Mouse (Mus musculus): ENCODE measurements around the gene Ghdc. TPM values are rescaled to one million over a fixed set of nuclear protein-coding genes. Genes with fewer than 3 reads are reported as not detected.

Gene Ghdc
- polyA plus RNA-seq, 1 experiment from 2014 or later = 4.7 TPM

DNA sequence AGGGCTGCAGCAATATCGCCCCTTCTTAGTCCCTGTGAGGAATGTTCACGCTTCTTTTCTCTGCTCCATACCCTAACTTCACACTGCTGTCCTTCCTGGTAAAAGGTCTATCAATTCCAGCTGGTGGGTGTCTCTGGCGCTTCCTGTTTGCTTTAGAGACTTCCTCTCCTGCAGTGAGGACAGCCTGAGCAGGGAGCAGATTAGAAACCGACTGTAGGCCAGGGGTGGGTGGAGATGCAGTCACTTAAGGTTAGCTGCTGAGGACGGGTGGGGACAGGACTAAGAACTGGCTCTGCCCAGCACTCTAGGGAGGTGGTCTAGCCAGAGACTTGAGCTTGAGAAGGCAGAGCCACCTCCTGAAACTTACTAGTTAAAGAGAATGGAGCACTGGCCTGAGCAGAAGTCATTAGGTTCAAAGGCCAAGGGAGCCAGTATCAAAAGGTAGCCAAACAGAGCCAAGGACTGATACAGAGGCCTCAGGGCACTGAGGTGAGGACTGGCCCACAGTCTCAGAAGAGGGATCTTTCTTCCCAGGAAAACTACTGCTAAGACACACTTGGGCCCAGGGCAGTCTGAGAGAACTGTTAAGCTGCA is 45.7 kb downstream of the Ghdc start:
- 28% methylated on average over 5 of the region's 5 CpGs for WGBS
- Histone ChIP-seq H3K9ac (ENCODE audit: low read length) (peak overlapping the region; percentile 6; the same call in 1 of the 2 replicates), H3K27me3 (ENCODE audit: control insufficient read depth, insufficient read depth, low read length) (no peaks in the 10 kb centered on the region), H3K36me3 (ENCODE audit: control insufficient read depth, insufficient read depth, low read length) (peaks cover 16% of the 10 kb centered on the region; the same call in 1 of the 2 replicates), H3K4me3 (ENCODE audit: control insufficient read depth in 1 of 2, insufficient read depth in 1 of 2, low read depth in 1 of 2, low read length in 2 of 2) (no peak overlapping the region), H3K27ac (replicated peaks in 1 of 2; ENCODE audit: control insufficient read depth in 1 of 2, insufficient read depth in 1 of 2, low read depth in 2 of 2, low read length in 2 of 2) (peak overlapping the region; percentile 70 to 73), H3K4me1 (ENCODE audit: control insufficient read depth in 2 of 2, insufficient read depth in 2 of 2, low read length in 2 of 2) (peaks cover 32 to 45% of the 10 kb centered on the region in 2 experiments), H3K4me2 (ENCODE audit: low read length) (no peak overlapping the region), H3K9me3 (ENCODE audit: control insufficient read depth, low read length) (no peaks in the 10 kb centered on the region)
- ATAC-seq (ENCODE audit: insufficient number of reproducible peaks, insufficient read depth, low FRiP score, low read depth) = no peak; the same call in 1 of the 2 replicates

DNA sequence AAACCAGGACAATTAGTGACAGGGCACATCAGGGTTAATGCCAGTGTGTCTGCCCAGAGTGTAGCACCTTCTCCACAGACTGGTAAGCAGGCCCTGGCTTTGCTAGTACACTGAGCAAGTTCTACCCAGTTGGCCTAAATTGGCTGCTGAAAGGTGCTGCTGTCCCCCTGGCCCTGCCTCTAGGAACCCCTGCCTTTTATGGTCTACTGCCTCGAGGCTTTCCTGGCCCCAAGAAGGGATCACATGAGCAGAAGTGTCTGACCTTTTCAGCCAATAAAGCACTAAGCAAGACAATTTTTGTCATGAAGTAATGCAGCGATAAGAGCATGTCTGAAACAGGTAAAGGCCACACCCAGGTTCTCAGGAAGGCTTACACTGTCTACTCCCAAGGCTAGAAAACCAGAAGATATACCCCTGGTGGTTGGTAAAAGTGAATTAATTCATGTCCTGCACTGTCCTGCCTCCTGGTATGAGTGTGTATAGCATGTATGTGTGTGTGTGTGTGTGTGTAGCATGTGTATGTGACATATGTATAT is 48.2 kb downstream of the Ghdc start:
- H3K27ac ChIP-seq (replicated peaks in 1 of 2; ENCODE audit: control insufficient read depth in 1 of 2, insufficient read depth in 1 of 2, low read depth in 2 of 2, low read length in 2 of 2) = peak overlapping the region; percentile 79 to 84
- WGBS = 47% methylated on average over 2 of the region's 2 CpGs
- ATAC-seq (ENCODE audit: insufficient number of reproducible peaks, insufficient read depth, low FRiP score, low read depth) = no peak
- no peak overlapping the region for H3K4me3 ChIP-seq (ENCODE audit: control insufficient read depth in 1 of 2, insufficient read depth in 1 of 2, low read depth in 1 of 2, low read length in 2 of 2)
- peak overlapping the region; percentile 24; the same call in 1 of the 2 replicates for H3K4me2 ChIP-seq (ENCODE audit: low read length)
- peak overlapping the region; percentile 18 for H3K9ac ChIP-seq (ENCODE audit: low read length)
- H3K36me3 ChIP-seq (ENCODE audit: control insufficient read depth, insufficient read depth, low read length) = peaks cover 23% of the 10 kb centered on the region
- H3K4me1 ChIP-seq (ENCODE audit: control insufficient read depth in 2 of 2, insufficient read depth in 2 of 2, low read length in 2 of 2) = peaks cover 36 to 48% of the 10 kb centered on the region in 2 experiments
- no peaks in the 10 kb centered on the region for H3K27me3 ChIP-seq (ENCODE audit: control insufficient read depth, insufficient read depth, low read length)
- no peaks in the 10 kb centered on the region for H3K9me3 ChIP-seq (ENCODE audit: control insufficient read depth, low read length)

DNA sequence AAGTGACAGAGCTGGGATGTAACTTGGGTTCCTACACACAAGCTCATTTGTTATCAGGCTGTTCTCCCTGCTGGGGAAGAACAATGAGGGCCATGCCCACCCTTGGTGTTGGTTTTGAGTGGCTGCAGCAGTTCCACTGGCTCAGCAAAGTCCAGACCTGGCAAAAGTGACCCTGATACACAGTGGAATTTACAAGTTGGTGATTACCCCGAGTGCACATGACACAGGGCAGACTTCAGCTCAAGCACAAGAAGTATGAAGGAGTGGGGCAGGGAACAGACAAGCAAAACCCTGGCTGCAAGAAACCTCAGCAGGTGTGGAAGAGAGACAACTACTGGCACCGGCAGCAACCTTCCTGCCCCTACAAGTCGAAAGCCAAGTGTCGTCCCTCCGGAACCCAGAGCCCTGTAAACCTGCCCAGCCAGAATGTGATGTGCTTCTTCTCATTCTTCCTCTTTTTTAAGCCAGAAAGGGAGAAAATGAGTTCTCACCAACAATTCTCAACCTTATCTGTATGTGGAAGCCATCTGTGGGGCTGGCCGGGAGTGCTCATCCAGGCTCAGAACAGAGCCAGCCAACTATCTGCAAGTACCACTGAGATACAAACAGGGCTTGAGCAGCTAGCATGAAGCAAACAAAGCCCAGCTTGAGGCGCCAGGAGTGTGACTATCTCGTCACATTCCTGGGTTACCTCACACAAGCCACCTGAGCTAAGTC is 48.8 kb downstream of the Ghdc start:
- H3K4me2 ChIP-seq (ENCODE audit: low read length) = peak overlapping the region; percentile 24
- H3K4me3 ChIP-seq (ENCODE audit: control insufficient read depth in 1 of 2, insufficient read depth in 1 of 2, low read depth in 1 of 2, low read length in 2 of 2) = no peak overlapping the region
- H3K9me3 ChIP-seq (ENCODE audit: control insufficient read depth, low read length) = no peaks in the 10 kb centered on the region
- peak overlapping the region; percentile 79 to 84 for H3K27ac ChIP-seq (replicated peaks in 1 of 2; ENCODE audit: control insufficient read depth in 1 of 2, insufficient read depth in 1 of 2, low read depth in 2 of 2, low read length in 2 of 2)
- peaks cover 29% of the 10 kb centered on the region for H3K36me3 ChIP-seq (ENCODE audit: control insufficient read depth, insufficient read depth, low read length)
- H3K27me3 ChIP-seq (ENCODE audit: control insufficient read depth, insufficient read depth, low read length) = no peaks in the 10 kb centered on the region
- peak overlapping the region; percentile 45; the same call in 1 of the 2 replicates for H3K9ac ChIP-seq (ENCODE audit: low read length)
- WGBS = 38% methylated on average over 8 of the region's 8 CpGs
- peaks cover 36 to 47% of the 10 kb centered on the region in 2 experiments for H3K4me1 ChIP-seq (ENCODE audit: control insufficient read depth in 2 of 2, insufficient read depth in 2 of 2, low read length in 2 of 2)
- no peak for ATAC-seq (ENCODE audit: insufficient number of reproducible peaks, insufficient read depth, low FRiP score, low read depth)

DNA sequence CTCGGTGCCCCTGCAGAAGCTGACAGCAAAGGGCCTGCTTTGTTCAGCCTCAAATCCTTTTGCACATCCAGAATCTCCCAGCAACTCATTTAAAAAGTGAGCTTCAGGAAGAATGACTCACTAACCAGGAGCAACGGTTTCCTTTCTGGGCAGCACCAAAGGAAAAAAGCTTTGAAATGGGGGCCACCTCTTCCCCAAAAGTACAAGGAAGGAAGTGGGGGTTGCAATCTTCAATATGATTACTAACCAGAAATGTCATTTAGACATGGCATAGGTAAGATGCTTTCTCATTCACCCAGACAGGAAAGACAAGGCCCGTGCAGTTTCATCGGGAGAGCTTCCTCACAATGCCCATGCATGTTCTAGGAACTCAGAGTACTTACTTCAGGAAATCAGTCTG is 49.5 kb downstream of the Ghdc start:
- WGBS = 47% methylated on average over 4 of the region's 4 CpGs
- no peak overlapping the region for H3K4me3 ChIP-seq (ENCODE audit: control insufficient read depth in 1 of 2, insufficient read depth in 1 of 2, low read depth in 1 of 2, low read length in 2 of 2)
- ATAC-seq (ENCODE audit: insufficient number of reproducible peaks, insufficient read depth, low FRiP score, low read depth) = no peak
- no peaks in the 10 kb centered on the region for H3K9me3 ChIP-seq (ENCODE audit: control insufficient read depth, low read length)
- no peaks in the 10 kb centered on the region for H3K27me3 ChIP-seq (ENCODE audit: control insufficient read depth, insufficient read depth, low read length)
- peak overlapping the region; percentile 45 for H3K9ac ChIP-seq (ENCODE audit: low read length)
- H3K4me2 ChIP-seq (ENCODE audit: low read length) = peak overlapping the region; percentile 24; the same call in 1 of the 2 replicates
- H3K27ac ChIP-seq (replicated peaks in 1 of 2; ENCODE audit: control insufficient read depth in 1 of 2, insufficient read depth in 1 of 2, low read depth in 2 of 2, low read length in 2 of 2) = peak overlapping the region; percentile 79 to 84
- peaks cover 36% of the 10 kb centered on the region for H3K36me3 ChIP-seq (ENCODE audit: control insufficient read depth, insufficient read depth, low read length)
- peaks cover 36 to 47% of the 10 kb centered on the region in 2 experiments for H3K4me1 ChIP-seq (ENCODE audit: control insufficient read depth in 2 of 2, insufficient read depth in 2 of 2, low read length in 2 of 2)

DNA sequence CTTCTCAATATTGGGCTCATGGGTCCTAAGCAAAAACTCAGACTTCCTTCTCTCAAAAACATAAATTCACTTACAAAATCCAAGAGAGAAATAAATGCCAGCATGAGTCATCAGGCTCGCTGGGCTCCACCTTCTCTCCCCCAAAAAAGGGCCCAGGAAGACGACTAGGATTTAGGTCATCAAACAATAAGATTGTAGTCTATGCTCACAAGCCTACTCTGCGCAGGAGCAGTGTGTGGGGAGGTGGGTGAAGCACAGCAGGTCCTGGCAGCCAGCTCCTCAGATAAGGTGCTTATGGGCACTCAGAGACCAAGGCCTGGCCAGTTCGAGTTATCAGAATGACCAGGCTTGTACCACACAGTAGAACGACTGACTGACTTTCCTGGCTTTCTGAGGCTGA is 50.4 kb downstream of the Ghdc start:
- ATAC-seq (ENCODE audit: insufficient number of reproducible peaks, insufficient read depth, low FRiP score, low read depth) = no peak
- Histone ChIP-seq H3K36me3 (ENCODE audit: control insufficient read depth, insufficient read depth, low read length) (peaks cover 45% of the 10 kb centered on the region), H3K4me1 (ENCODE audit: control insufficient read depth in 2 of 2, insufficient read depth in 2 of 2, low read length in 2 of 2) (peaks cover 36 to 44% of the 10 kb centered on the region in 2 experiments), H3K9me3 (ENCODE audit: control insufficient read depth, low read length) (no peaks in the 10 kb centered on the region), H3K27ac (replicated peaks in 1 of 2; ENCODE audit: control insufficient read depth in 1 of 2, insufficient read depth in 1 of 2, low read depth in 2 of 2, low read length in 2 of 2) (peak overlapping the region; percentile 79 to 84), H3K4me2 (ENCODE audit: low read length) (peak overlapping the region; percentile 24), H3K9ac (ENCODE audit: low read length) (peak overlapping the region; percentile 45; the same call in 1 of the 2 replicates), H3K27me3 (ENCODE audit: control insufficient read depth, insufficient read depth, low read length) (no peaks in the 10 kb centered on the region), H3K4me3 (ENCODE audit: control insufficient read depth in 1 of 2, insufficient read depth in 1 of 2, low read depth in 1 of 2, low read length in 2 of 2) (no peak overlapping the region)
- 33% methylated on average over 5 of the region's 5 CpGs for WGBS

DNA sequence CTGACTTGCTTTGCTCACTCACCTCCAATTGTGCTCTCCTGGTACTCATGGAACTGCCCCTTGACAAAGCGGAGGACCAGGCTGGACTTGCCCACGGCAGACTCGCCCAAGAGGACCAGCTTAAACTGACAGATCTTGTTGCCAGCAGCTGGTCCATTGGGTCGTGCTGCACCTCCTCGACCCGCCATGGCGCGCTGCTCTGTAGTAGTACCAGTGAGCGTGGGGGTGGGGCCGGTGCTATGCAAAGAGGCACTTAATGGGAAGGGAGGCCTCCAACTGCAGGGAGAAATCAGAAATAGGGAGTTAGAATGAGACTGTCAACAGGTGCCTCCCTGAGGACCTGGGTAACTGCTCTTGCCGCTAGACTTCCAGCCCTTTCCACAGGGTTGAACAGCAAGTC is 50.9 kb downstream of the Ghdc start:
- peak overlapping the region; percentile 30 to 84; a peak in 2 of 4 replicates for H3K27ac ChIP-seq (replicated peaks in 1 of 2; ENCODE audit: control insufficient read depth in 1 of 2, insufficient read depth in 1 of 2, low read depth in 2 of 2, low read length in 2 of 2)
- H3K9ac ChIP-seq (ENCODE audit: low read length) = 0 out of 2 replicates have a peak overlapping the region, but pooled peaks have one; percentile 45
- WGBS = 72% methylated on average over 11 of the region's 11 CpGs

DNA sequence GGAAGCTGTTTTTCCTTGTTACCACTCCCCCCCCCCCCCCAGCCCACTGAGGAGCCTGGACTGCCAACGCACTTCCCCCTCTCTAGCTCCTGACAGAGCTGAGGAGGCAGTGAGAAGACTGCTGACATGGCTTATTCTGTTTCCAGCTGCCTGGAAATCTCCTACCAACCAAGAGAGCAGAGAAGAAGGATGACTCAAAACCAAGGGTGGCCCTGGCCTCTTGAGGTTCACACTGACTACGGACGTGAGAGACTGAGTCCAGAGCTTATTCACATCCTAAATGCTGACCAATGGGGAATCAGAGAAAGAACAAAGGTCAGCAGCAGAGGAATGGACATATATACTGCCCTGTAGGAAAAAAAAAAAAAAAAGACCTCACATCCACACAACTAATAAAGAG is 51.4 kb downstream of the Ghdc start:
- Histone ChIP-seq H3K36me3 (ENCODE audit: control insufficient read depth, insufficient read depth, low read length) (peaks cover 53% of the 10 kb centered on the region), H3K27ac (replicated peaks in 1 of 2; ENCODE audit: control insufficient read depth in 1 of 2, insufficient read depth in 1 of 2, low read depth in 2 of 2, low read length in 2 of 2) (no peak overlapping the region), H3K27me3 (ENCODE audit: control insufficient read depth, insufficient read depth, low read length) (no peaks in the 10 kb centered on the region), H3K4me3 (ENCODE audit: control insufficient read depth in 1 of 2, insufficient read depth in 1 of 2, low read depth in 1 of 2, low read length in 2 of 2) (no peak overlapping the region), H3K9ac (ENCODE audit: low read length) (no peak overlapping the region), H3K4me2 (ENCODE audit: low read length) (no peak overlapping the region), H3K4me1 (ENCODE audit: control insufficient read depth in 2 of 2, insufficient read depth in 2 of 2, low read length in 2 of 2) (peaks cover 29 to 38% of the 10 kb centered on the region in 2 experiments), H3K9me3 (ENCODE audit: control insufficient read depth, low read length) (no peaks in the 10 kb centered on the region)
- ATAC-seq (ENCODE audit: insufficient number of reproducible peaks, insufficient read depth, low FRiP score, low read depth) = no peak
- 84% methylated on average over 3 of the region's 3 CpGs for WGBS

More for the DNA sequence above, 50.9 kb downstream of the Ghdc start:
- H3K27me3 ChIP-seq (ENCODE audit: control insufficient read depth, insufficient read depth, low read length) = no peaks in the 10 kb centered on the region
- no peak for ATAC-seq (ENCODE audit: insufficient number of reproducible peaks, insufficient read depth, low FRiP score, low read depth)
- peaks cover 50% of the 10 kb centered on the region for H3K36me3 ChIP-seq (ENCODE audit: control insufficient read depth, insufficient read depth, low read length)
- H3K9me3 ChIP-seq (ENCODE audit: control insufficient read depth, low read length) = no peaks in the 10 kb centered on the region
- no peak overlapping the region for H3K4me2 ChIP-seq (ENCODE audit: low read length)
- H3K4me3 ChIP-seq (ENCODE audit: control insufficient read depth in 1 of 2, insufficient read depth in 1 of 2, low read depth in 1 of 2, low read length in 2 of 2) = no peak overlapping the region
- peaks cover 32 to 39% of the 10 kb centered on the region in 2 experiments for H3K4me1 ChIP-seq (ENCODE audit: control insufficient read depth in 2 of 2, insufficient read depth in 2 of 2, low read length in 2 of 2)

Data from heart, embryonic 14.5 days (tissue).